Mouse (Mus musculus) activated CD4-positive, CD25-positive, alpha-beta regulatory T cell, adult 4 months (primary cell): ENCODE measurements around the gene Gmeb1. TPM values are rescaled to one million over a fixed set of nuclear protein-coding genes. Genes with fewer than 3 reads are reported as not detected.
"Not testable (repeated sequence)": the region's sequence is repeated elsewhere in the genome, so short reads cannot be mapped to it uniquely, and the experiment has no call there.

ENCODE experiments used
- ATAC-seq: one replicate; pipeline ENCODE4 v1.8.0; 2017
- polyA plus RNA-seq, 2 experiments: library from polyadenylated mRNA; unstranded; fragments of 100-300 nt; shearing (Covaris generic); gene quantifications; one replicate each; pipeline ENCODE4 v1.2.1; 2017

Gene Gmeb1
- polyA plus RNA-seq, 2 experiments from 2014 or later, result 13.8 to 13.9 TPM

DNA sequence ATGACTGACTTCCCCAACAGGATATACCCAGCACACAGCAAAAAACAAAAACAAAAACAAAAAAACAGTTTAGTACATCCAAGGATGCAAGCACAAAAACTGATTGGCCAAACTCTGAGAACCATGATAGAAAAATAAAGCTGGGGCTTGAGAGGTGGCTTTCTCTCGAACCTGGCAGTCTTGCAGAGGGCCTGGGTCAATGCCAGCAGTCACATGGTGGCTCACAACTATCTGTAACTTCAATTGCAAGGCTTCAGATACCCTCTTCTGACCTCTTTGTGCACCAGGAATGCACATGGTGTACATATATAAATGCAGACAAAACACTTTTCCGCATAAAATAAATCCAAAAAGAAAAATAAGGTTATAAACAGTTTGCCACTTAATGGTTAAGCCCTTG, 11.8 kb upstream of the Gmeb1 start:
- ATAC-seq, result no peak

DNA sequence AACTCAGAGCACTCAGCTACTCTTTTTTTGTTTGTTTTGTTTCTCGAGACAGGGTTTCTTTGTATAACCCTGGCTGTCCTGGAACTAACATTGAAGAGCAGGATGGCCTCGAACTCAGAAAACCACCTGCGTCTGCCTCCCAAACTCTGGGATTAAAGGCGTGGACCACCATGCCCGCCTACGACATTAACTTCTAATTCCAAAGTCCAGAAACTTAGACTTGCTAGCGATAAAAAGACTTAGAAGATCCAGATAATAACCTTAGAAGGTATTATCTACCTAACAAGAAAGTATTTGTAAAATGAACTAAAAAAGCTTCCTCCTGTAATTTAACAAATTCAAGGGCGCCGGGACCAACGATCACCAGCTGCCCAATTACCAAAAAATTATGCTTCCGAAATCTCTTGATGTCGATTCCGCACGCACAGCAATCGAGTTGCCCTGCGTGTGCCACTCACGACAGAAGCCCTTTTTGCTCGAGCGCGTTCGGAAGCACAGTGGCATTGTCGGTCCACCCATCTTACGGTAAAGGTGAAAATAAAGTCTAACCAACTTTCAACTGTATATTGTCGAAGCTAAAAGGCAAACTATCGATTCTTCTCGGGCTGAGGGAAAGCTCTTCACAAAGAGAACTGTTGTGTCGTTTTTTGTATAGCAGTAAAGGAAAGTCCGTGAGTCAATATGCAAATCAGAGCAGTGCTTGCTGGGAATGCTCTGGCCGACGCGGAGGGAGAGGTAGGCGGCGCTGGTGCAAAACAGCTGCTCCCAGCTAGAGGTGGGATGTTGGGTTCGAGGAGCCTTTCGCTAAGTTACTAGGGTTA, 8.5 kb upstream of the Gmeb1 start:
- ATAC-seq, result peak; percentile 67

DNA sequence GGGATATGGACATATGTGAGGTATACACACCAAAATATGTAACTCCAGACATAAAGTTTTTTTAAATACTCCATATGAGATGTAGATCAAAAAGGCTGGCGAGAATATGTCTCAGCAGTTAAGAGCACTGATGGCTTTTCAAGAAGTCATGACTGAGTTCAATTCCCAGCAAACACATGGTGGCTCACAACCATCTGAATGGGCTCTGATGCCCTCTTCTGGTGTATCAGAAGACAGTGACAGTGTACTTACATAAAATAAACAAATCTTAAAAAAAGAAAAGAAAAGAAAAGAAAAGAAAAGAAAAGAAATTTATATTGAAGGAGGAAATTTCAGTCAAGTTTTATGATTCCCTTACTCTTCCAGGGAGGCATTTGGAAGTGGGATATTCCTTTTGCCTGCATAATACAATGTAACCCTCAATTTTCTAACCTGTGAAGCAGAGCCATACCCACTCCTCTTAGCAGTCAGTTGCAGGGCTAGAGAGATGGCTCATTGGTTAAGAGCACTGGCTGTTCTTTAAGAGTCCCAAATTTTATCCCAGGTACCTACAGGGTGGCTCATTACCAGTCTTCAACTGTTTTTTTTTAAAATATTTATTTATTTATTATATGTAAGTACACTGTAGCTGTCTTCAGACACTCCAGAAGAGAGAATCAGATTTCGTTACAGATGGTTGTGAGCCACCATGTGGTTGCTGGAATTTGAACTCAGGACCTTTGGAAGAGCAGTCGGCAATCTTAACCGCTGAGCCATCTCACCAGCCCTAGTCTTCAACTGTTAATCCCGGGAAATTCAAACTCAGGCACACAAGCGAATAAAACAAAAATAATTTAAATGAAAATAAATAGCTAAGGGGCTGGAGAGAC, 7.7 kb upstream of the Gmeb1 start:
- no peak for ATAC-seq

DNA sequence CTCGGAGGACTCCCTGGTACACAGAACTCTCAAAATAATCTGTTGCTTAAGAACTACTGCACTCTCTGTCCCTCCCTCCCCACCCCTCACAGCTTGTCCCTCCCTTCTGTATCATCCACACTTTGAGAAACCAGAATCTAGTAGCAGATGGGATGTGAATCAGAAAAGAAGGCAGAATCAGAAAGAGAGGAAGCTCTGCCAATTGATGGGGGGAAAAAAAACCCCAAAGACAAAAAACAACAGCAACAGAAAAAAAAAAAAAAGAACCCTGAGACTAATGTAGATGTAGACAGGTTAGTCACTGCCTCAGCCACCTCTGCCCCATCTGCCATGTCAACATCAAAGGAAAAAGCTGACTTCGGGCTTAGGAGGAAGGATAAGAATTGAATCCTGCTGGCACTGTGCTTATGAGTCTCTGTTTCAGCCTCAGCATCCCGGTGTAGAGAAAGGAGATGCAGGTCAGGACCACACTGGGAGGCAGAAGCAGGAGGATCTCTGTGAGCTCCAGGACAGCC, 5.5 kb upstream of the Gmeb1 start:
- no peak for ATAC-seq

DNA sequence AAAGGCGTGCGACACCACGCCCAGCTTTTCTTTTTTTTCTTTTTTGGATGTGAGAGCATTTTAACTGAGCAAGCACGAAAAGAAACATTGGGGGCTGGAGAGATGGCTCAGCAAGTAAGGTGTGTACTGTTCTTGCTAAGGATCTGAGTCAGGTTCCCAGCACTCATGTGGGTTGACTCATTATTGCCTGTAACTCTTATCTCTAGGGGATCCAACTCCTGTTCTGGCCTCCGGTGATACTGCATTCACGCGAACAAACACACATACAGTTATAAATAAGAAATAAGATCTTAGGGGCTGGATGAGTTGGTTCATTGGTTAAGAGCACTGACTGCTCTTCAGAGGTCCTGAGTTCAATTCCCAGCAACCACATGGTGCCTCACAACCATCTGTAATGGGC, 1.9 kb upstream of the Gmeb1 start:
- ATAC-seq, result no peak

DNA sequence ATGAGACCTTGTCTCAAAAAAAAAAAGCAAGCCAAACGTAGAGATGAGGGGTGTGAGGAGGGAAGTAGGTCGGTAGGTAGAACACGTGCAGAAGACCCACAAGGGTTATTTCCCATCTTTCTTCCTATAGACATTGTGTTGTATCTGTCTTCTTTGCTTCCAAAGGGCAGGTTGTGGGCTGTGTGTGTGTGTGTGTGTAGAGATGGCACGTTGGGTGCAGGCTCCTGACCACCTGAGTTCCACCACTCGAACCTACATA, 885 bp upstream of the Gmeb1 start:
- ATAC-seq, result no peak

DNA sequence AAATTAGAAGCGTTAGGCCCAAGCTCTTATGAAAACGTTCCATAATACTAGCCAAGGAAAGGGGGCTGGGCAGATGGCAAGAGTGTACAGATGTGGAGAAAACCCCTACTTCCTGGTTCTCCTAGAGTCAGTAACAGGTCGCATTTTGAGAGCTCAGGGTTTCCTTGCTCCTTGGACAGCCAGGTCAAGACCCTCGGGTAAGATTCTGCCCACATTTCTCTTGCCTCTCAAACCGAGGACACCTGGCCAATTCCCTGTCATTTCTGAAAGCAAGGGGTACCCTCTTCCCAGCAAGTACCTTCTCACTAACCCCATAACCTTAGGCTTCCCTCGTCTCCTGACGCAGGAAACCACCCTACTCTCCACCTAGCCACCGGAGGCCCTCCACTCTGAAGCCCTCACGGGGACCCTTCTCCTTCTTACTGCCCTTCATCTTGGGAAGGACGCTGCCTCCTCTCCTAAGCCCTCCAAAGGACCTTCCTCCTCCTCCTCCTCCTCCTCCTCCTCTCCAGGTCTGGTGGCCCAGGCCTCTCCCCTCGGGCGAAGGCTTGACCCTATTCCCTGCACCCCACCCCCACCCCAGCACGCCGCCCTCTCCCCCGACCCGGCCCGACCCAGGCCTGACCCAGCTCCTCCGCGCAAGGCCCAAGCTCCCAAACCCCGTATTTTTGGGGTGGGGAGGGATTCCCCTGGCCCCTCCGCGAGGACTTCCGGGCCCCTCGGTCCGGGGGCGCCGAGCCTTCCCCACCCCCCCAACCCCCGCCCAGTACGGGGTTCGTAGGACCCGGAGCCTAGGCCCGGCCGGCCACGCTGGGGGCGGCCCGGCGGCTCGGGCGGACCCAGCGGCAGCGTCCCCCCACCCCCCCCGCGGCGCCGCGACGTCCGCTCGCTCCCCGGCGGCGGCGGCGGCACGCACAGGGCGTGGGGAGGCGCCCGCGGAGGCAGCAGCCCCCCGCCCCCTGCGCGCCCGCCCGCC, 710 bp downstream of the Gmeb1 start:
- ATAC-seq, result peak; percentile 42

DNA sequence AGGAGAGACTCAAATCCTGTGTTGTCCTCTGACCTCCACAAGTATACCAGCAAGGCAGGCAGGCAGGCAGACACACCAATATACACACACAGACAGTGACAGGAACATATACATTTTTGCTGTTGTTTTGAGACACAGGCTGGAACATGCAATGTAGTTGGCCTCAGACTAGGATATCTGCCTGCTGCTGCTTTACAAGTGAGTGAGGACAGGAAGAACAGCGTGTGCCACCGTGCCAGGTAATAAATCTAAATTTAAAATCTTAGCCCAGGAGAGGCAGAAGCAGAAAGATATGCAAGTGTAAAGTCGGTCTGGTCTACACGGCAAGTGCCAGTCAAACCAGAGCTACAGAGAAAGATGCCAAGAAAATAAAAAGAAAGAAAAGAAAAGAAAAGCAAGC, 2.2 kb downstream of the Gmeb1 start:
- no peak for ATAC-seq

DNA sequence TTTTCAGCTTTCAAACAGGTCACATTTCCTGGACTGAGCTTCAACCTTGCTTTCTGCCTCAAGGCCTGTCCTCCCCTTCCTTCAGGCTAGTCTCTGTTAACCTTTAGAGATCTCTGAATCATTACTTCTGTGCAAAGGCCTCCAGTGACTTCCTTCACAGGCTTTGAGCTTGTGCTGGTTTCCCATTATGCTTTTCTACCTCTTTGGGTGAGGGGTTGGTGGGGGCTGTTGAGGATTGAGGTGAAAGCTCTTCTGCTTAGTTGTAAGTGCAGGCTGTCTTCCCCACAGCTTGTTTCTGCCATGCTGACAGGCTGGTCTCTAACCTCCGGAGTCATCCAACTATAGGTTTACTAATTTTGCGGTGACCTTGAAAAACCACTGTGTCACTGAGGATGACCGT, 5.0 kb downstream of the Gmeb1 start:
- ATAC-seq, result no peak

DNA sequence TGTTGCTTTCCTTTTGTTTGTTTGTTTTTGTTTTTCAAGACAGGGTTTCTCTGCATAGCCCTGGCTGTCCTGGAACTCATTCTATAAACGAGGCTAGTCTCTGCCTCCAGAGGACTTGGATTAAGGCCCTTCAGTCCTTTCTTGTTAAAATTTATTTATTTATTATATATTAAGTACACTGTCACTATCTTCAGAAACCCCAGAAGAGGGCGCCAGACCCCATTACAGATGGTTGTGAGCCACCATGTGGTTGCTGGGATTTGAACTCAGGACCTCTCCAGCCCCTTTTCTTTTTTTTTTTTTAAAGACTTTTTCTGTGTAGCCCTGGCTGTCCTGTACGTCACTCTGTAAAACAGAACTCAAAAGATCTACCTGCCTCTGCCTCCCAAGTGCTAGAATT, 6.4 kb downstream of the Gmeb1 start:
- ATAC-seq, result no peak

DNA sequence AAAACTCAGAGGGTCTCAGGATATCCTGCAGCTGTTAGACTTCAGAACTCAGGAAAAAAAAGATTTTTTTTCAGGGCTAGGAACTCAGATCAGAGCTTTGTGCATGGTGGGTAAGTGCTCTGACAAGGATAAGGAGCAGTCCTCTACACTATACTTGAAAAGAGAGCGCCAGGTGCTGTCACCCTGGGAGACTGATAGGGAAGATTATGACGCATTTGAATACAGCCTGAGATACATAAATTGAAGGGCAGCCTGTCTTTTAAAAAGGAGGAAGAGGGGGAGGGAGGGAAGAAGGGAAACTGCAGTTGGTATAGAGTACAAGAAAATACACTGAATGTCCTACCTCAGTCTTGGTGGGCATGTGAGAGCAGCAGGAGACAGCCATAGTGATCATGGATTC, 7.8 kb downstream of the Gmeb1 start:
- no peak for ATAC-seq

DNA sequence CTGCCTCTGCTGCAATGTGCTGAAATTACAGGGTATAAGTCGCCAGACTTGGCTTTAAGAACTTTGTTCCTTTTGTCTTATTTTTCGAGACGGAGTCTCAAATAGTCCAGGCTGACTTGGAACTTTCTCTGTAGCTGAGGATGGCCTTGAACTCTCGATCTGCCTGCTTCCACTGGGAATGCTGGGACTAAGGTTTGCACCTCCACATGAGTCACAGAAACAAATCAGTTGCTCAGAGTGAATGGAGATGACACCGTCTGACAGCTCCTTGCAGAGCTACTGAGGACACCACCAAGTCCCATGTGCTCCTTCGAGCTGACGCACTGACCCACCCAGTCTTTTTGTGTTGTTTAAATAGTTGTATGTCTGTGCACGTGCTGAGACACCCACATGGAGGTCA, 8.3 kb downstream of the Gmeb1 start:
- no peak for ATAC-seq

DNA sequence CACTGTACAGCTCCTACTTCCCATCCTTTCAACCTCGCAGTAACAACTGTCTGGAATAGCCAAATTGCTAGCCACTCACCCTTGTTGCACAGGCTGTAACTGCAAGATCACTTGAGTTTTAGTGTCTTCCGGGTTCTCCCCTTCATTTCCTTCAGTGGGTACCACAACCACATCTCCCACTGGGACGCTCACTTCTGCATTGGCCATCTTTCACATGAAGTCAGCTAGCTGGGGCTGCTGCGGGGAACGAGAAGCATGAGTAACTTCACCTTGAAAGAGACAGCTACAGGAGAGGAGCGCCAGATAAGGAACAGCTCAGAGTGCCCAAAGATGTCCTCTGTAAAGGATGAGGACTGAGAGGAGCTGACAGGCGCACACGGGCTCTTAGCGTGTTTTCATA, 9.8 kb downstream of the Gmeb1 start:
- ATAC-seq, result no peak

DNA sequence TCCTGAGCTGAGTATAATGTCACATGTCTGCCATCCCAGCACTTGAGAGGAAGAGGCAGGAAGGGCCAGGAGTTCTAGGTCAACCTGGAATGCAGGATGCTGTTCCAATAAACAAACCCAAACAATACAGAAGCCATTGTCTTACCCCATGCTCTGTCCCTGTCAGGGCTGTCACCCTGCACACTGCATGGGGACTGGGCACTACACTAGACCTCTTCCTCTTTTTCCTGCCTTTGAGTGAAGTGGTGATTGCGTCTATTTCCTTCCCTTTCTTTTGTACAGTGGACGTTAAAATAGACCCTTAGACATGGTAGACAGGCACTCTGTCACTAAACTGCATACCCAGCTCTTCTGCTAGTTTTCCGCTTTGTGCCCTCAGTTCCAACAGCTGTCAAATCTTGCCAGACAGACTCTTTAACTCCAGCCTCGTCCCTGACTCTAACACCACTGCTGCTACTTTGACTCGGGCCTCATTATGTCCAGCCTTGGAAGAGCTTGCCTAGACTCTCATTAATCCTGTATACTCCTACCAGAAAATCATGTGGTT, 13.9 kb downstream of the Gmeb1 start:
- ATAC-seq, result no peak

DNA sequence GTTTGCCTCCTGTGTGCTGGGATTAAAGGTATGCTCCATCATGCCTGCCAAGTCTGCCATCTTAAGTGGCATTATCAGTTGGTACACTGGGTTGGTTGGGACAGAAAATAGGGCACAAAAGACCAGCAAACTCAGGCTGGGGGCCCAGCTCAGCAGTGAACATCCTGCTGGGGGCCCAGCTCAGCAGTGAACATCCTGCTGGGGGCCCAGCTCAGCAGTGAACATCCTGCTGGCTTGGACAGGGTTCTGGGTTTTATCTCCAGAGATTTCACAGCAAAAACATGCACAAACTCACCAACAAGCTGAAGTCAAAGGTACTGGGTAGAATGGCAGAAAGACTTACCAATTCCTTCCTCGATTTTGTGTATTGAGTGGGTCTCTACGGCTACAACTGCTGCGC, 15.8 kb downstream of the Gmeb1 start:
- peak; percentile 79 for ATAC-seq

DNA sequence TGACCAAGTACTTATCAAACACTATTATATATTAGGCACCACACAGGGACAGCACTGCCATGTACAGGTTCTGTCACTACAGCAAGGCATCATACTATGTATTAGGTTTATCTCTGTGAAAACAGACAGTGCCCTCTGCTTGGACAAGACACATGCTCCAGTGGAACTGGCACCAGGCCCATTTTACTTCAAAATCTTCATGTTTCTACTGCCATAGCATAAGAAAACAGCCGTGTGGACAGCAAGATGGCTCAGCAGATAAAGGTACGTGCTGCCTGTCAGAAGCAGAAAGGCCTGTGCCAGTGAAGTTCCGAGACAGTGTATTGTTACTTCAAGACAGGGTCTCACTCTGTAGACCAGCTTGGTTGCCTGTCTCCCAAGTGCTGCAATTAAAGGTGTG, 20.2 kb downstream of the Gmeb1 start:
- ATAC-seq, result no peak

DNA sequence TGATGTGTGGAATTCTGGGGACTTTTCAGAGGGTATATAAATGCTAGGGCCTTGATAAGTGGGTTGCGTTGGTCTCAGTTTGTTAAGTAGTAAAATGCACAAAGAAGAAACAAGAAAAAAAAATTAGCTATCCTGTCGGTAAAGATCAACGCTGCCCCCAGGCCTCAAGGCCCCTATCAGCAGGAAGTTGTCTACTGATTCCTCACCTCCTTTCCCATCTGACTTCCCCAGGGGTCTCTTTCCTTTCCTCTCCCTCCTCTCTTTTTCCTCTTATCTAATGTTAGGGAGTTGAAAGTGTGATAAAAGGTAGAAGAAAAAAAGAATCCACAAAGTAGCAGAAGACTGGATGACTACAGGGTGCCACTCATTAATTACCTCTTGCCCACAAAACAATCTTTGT, 21.0 kb downstream of the Gmeb1 start:
- ATAC-seq, result no peak

DNA sequence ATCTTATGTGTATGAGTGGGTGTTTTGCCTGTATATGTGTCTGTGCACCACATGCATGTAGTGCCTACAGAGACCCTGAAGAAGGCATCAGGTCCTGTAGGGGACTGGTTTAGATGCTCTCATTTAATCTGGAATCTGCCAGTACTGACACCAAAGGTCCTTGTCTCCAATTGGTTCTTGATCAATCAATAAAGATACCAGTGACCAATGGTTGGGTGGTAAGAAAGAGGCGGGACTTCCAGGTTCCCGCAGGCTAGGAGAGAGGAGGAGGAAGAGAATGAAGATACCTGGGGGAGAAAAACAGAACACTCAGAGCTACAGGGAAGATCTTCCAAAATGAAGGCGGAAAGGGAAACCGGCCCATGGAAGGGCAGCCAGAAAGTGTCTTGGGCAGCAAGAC, 23.0 kb downstream of the Gmeb1 start:
- ATAC-seq, result no peak

DNA sequence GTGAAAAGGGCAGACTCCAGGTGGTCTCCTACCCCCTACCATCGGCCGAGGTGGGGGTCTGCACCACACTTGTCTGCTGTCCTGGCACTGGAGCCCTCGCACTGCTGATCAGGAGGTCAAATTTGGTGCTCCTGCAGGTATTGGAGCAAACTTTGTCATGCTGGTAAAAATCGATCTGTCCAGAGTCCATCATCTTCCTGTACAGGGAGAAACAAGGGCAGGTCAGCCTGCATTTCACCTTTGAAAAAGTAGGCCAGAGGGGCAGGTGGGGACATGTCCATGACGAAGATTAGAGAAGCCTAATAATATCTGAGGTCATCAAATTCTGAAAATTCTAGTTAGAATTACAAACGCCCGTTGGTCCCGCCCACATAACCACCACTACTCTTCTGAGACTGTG, 26.7 kb downstream of the Gmeb1 start:
- no peak for ATAC-seq

DNA sequence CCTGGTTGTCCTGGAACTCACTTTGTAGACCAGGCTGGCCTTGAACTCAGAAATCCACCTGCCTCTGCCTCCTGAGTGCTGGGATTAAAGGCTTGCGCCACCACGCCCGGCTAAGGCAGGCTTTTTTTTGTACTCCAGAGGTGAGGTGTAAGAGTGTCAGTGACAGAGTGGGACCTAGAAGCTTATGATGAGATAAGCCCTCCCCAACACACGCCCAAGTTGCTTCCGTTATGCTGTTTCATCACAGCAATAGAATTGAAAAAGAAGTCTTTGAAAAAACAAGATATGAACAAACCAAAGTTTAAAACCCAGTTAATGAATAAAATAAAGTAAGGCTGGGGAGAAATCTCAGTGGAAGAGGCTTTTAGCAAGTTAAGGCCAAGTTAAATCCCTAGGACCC, 31.0 kb downstream of the Gmeb1 start:
- ATAC-seq, result no peak

DNA sequence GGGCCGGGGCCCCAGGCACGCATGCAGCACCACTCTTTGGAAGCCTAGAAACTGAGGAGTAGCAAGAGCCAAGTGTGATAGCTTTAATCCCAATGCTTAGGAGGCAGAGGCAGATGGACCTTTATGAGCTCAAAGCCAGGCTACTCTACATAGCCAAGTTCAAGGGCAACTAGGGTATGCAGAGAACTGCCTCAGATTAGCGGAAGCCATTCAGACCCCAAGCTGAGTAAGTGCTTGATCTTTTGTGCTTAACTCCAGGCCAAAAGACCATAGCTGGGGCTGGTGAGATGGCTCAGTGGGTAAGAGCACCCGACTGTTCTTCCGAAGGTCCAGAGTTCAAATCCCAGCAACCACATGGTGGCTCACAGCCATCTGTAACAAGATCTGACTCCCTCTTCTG, 39.4 kb downstream of the Gmeb1 start:
- ATAC-seq, result not testable (repeated sequence)

DNA sequence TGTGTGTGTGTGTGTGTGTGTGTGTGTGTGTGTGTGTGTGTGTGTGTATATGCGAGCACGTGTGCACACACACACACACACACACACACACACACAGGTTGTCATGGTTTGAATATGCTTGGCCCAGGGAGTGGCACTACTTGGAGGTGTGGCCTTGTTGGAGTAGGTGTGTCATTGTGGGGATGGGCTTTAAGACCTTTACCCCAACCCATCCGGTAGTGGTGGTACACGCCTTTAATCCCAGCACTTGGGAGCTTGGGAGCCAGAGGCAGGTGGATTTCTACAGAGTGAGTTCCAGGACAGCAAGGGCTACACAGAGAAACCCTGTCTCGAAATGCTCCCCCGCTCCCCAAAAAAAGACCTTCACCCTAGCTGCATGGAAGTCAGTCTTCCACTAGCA, 43.0 kb downstream of the Gmeb1 start:
- not testable (repeated sequence) for ATAC-seq

DNA sequence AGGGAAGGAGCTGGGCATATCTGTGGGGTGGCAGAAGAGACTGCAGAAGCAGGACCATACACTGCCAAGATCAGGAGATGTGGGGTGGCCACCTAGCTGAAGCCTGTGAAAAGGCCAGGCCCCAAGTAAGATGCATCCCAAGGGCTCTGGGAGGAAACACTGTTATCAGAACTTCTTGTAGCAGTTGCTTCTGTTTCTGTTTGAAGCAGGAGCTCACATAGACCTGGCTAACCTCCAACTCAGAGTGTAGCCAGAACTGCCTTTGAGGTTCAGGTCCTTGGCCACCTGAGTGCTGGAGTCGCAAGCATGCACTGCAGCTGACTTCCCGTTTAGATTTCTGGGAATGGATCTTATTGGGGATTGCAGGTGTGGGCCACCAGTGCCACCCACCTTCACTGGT, 43.6 kb downstream of the Gmeb1 start:
- no peak for ATAC-seq
